Mouse (Mus musculus) lung, postnatal 14 days (tissue): ENCODE data around the gene Slc35f5.
A peak's percentile ranks its signal among the peaks of the same experiment; 100 is the strongest.
"Not testable (repeated sequence)": the region's sequence is repeated elsewhere in the genome, so short reads cannot be mapped to it uniquely, and the experiment has no call there.

ENCODE experiments used
- DNase-seq: peaks from one replicate; pipeline ENCODE4 v3.0.0; 2021

Slc35f5 gene

DNA sequence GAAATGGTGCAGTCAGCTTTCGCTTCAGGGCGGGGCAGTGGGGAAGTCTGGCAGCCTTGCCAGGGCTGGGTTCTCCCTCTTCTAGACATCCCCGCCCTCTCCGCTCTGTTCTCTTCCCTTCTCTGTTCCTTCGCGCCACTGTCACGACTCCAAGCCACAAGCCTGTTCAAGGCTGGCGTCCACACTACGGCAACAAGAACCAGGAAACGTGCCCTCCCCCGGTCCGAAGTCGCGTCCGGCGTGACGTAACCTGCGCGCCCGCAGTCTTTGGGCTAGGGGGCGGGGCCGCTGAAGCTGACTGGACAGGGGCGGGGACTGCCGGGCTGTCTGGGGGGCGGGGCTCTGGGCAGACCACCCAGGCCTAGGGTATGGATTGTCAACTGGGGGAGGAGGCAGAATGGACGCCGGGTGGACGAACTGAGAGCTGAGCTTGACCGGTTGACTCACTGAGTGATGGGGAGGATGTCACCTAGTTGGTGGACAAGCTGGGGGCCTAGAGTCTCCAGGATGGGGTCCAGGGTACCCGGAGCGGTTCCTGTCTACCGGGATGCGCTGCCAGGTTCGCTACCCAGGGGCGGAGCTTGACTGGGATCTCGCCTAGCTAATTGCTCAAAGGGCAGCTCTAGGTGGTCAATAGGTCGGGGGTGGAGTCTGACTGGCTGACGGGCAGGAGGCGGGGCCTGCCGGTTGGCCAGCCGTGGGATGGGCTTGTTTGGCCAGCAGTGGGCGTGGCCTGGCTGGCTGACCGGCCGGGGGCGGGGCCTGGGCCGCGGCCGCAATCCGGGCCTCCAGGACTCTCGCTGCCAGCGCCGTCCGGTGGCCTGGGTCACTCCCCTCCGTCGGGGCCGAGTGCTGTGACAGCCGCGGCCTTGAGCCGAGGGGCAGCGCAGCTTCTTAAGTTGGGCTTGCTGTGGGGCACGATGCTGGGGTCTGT lies at the start of gene Slc35f5:
Slc35f5 (plus strand) TSS at position 337 of the 934 bp plus-strand sequence.
- peak; percentile 98 for DNase-seq

DNA sequence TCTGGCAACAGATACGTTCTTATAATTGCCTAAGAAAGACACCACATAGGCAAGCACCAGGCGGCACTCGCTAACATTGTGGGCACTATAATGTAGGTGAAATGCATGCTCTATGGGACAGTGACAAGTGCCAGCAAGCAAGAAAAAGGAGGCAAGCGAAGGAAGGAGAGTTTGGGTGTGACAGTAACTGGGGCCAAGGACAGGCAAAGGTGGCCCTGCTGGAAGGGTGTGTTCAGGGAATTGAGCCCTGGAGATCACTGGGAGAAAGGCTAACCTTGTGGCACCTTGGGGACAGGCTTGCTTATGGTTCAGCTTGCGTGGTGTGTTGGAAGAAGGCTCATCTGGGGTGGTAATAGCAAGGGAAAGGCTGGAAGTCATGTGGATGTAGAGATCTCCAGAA lies 45.7 kb upstream of the Slc35f5 start:
- DNase-seq: no peak

DNA sequence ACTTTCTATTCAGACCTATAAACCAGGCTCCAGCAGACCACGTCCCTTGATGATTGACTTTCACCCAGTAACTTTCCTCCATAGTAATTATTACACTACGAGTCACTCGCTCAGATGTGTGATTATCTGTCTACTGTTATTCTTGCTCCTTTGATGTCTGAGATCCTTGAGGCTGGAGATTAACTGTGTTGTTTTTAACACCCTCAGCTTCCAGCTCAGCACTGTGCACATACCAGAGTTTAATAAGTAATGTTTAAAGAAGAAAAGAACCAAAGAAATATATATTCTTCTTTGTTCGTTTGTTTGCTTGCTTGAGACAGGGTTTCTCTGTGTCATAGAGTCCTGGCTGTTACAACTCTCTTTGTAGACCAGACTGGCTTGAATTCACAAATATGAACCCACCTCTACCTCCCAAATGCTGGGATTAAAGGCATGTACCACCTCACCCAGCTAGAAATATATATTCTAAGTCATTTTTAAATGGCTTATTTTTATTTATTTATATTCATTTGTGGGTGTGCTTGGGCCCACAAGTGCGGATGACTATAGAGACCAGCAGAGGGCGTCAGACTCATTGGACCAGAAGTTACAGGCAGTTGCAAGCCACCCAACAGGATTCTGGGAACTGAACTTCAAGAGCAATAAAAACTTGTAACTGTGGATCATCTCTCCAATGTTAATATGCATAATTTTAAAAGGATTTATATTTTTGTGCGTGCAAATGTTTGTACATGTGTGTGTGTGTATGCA lies 43.3 kb upstream of the Slc35f5 start:
- DNase-seq: no peak

DNA sequence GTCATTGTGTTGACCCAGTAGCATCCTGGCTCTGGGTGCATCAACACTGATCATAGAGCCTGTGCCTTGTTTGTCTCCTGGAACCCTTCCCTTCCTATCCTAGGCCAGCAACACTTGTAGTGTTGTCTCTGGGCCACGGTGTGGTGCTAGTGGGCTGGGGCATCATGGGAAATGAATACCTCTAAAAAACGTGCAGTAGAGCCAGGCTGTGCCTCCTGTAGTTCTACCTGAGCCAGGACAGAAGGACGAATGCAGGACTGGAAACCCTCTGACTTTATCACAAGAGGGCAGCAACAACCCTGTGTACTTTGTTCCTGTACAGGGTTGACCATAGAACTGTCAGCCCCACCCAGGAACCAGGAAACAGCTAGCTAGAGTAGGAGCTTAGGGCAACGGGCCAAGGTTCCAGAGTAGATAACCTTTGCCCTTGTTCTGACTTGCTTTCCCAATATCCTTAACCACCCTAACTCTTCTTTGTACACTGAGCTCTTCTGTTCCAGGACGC lies 41.2 kb upstream of the Slc35f5 start:
- DNase-seq: peak; percentile 78

DNA sequence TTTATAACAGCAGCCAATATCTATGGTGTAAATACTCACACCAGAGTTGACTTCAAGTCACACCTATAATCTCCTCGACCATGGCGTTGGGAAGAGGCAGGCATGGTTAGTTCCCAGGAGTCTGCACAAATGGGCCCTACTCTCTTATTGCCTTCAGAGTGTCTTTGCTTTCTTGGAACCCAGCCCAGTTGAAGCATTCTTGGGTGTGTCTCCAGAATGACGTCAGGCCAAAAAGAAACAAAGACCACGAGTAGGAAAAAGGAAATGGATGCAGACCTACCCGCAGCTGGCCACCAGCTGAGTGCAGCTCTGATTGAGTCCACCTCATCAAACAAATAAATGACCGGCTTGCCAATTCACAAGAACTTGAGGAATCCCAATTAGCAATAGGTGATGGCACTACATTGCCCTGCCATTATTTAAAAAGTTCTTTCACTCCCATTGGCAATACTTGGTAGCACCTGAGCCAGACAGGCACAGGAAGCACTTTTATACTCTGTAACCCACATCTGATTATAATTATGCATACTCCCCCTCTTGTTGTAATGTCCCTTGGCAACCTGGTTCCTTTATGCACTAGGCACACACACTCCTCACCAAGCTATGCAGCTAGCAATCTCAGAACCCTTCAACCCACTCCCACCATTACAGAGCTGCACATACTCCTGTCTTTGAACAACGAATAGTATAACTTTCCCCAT lies 34.3 kb upstream of the Slc35f5 start:
- DNase-seq: peak; percentile 69

DNA sequence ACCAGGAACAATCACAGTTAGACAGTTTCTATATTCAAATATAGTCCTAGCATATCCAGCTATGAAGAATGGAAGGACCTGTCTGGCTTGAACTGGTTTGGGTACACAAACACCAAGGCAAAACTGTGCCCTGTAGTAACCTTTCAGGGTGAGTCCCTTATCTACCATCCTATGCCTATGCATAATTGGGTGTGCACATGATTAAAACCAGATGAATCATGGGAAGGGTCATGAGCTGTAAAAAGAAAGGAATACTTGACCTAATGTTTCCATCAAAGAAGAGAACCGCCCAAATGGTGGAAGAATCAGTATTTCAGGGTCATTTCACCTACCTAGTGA lies 33.8 kb upstream of the Slc35f5 start:
- DNase-seq: no peak

DNA sequence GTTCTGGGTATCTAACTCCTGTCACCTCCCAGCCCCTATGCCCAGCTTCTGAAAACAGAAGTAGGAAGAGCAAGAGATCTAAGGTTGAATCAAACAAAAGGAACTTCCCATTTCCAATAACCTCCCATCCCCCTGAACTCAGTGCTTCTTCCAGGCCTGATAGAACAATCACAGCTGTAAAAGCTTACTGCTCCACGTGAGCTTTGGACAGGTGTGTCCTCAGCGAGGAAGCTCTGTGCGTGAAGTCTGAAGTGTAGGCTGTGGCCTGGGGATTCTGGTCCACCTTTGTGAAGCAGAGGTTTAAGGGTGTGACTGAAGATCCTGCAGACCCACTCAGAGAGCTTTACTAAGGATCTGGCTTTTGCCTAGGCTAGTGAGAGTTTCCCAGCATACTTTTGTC lies 33.0 kb upstream of the Slc35f5 start:
- no peak for DNase-seq

DNA sequence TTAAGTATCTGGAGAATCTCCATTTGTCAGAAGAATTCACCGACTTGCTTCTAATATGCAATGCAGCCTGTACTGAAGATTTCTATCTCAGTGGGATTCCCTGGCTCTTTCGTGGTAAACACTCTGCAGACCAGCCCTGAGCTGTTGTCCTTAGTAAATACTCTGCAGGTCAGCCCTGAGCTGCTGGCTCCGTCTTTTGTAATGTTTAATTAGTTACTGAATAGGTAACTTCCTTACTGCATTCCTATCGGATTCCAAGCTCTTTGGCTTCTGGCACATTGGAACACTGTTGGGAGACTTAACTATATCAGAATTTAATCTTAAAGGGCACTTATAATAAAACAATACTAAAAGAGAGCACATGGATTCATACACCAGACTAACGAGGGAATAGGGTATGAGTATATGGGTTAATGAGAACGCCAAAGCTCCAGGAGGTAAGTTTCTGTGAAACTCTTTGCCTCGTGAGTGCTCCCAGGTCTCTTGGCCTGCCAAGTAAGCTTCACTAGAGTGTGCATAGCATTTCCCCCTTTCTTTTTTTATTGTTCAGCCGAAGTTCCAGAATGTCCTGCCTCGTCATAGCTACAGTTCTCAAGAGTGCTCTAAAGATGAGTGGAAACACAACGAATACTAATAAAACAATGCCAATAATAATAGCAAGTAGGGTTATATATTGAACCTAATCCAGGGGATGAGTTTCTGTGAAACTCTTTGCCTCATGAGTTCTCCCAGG lies 27.0 kb upstream of the Slc35f5 start:
- DNase-seq: not testable (repeated sequence)

DNA sequence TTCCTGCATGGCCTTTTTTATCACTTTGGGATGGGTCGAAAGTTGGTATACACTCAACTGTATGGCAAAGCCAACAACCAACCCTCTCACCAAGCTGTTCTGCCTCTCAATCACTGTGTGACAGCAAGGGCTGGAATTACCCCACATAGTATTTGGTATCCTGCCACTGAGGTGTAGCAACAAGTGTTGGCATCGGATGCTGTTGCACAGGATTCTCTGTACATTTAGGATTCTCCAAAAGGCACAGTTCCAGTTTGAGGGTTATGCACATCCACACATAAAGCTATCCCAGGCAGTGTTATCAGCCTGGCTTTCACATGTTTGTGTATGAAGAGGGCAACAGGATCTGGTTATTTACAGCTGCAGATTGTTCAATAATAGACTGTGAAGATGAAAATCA lies 23.3 kb upstream of the Slc35f5 start:
- DNase-seq: no peak

DNA sequence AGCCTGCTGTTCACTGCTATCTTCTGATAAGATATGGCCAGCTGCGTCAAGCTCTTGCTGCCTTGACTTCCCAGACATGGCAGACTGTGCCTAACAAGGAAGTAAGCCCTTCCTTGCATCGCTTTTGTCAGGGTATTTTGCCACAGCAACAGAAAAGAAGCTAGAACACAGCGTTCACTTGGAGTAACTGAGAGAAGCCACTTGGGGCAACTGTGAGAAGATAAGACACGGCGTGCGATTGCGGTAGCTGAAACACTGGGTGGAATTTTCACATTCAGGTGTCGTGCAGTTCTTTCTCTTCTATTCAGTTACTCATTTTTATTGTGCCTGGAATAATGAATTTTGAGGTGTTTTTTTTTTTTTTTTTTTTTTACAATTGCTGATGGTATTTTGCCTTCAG lies 22.6 kb upstream of the Slc35f5 start:
- DNase-seq: no peak

DNA sequence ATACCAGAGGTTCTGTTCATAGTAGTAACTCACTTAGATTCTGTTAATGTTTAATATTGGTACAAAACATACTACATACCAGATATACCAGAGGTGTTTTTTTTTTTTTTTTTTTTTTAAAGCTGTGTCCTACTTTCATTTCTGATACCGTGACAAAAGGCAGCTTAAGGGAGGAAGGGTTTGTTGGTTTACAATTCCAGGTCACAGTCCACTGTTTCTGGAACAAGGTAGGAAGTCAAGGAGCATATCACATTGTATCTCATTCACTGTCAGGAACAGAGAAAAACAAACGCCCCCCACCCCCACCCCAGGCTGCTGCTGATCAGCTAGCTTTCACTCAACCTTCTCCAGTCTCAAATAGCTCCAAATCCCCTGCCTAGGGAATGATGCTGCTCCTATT lies 21.1 kb upstream of the Slc35f5 start:
- DNase-seq: no peak

DNA sequence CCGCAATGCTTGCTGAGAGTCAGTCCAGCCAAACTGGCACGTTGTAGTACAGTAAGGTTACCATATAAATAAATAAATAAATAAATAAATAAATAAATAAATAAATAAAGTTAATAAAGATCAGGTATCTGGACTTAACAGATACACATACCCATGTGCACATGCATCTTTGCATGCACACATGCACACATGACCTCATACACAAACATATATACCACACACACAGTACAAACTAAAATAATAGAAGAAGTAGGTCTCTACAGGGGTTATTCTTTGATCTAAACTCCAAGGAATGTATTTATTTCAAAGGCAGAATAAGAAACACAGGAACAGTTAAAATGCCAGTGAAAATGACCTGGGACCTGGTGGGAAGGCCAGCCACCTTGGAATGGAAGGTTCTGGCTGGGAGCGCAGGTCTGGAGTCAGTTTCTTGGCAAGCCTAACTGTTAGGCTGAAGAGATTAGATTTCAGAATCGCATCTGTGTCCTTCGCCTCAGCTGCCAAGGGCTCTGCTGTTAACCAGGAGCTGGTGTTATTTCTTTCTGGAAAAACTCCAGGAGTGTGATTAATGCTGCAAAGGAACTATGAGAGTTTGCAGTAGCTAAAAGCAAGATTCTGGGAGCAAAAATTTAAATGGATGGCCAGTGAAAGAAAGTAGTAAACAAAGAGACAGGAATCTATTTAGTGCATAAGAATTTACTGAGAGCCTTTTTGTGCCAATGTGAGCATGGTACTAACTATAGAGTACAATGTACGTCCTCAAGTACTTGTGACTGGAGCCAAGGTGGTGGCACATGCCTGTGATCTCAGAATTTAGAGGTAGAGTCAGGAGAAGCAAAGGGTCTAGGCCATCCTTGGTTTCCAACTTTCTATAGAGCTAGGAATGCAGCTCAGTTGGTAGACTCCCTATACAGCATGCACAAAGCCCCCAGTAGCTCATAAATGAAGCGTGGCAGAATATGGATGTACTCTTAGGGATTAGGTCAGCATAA lies 18.1 kb upstream of the Slc35f5 start:
- peak; percentile 5 for DNase-seq

DNA sequence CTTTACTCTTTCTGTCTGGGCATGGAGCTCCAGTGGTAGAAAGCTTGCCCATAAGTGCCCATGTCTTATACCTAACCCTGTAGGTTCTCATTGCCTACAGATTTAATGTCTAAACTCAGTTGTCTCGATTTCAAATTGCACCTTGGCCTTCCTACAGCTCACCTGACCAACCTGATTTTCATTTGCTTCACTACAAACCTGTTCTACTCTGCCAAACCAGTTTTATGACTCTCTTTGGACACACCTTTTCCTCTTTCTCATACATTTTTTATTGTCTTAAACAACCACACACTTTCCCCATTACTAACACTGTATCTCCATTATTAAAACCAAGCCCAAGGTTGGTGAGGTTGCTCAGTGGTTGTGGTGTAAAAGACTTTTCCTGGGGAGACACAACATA lies 10.5 kb upstream of the Slc35f5 start:
- DNase-seq: no peak

DNA sequence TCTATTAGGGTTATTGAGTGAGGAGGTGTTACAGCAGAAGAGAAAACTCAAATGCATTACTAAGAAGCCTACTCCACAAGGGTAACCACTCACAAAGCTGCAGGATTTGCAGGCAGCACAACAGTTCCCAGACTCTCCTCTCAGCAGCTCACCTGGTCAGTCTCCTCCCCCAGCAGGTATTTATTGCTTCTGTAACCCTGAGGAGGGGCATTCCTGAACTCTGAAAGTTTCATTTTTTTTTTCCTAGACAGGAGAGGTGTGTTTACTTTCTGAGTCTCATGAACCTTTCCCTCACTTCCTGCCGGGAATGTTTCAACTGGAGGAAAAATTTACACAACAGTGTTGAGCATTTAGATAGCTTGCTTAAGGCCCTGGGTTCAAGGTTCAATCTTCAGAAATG lies 10.0 kb upstream of the Slc35f5 start:
- DNase-seq: no peak

DNA sequence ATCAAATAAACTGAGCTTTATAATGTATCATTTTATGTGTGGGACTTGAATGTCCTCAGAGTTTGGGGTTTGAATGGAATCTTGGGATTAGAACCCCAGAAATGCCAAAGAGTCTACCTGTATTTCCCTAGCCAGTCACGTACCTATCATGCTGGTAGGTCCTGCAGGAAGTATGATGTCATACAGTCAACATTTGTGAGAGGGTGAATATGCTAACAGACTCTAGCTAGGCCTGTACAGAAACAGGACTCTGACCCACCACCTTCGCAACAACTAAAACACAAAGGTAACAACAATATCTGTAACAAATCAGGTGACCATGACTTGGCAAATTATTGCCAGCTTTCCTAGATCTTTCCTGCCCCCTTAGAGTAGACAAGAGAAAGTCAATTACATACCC lies 8.8 kb upstream of the Slc35f5 start:
- DNase-seq: no peak

DNA sequence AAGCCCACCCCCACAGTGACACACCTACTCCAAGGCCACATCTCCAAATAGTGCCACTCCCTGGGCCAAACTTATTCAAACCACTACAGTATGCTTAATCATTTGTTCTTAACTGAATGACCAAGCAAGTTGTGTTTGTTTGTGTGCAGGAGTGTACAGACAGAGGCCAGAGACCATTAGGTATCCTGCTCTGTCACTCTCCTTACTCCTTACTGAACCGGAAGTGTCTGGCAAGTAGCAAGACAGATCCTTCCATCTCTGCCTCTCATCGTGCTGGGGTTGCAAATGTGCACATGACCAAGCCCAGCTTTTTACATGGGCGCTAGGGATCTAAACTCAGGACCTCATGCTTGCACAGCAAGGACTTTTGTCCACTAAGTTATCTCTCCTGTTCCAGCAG lies 1.1 kb upstream of the Slc35f5 start:
- no peak for DNase-seq

DNA sequence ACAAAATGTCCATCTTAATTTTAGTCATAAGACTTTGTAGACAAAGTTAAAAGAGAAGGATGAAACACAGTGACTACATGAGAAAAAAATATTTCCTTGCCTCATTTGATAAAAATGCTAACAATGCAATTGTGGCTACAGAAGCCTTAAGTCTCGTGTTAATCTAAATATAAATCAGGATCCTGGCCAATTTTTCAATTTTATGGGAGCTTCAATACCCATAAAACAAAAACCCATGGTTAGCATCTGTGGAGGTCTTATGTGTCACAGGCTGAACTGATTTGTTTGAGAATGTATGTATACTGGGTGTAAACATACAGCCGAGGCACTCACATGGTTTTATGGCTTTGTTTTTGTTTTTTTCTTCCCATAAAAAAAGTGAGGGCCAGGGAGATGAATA lies 674 bp upstream of the Slc35f5 start:
- DNase-seq: no peak

DNA sequence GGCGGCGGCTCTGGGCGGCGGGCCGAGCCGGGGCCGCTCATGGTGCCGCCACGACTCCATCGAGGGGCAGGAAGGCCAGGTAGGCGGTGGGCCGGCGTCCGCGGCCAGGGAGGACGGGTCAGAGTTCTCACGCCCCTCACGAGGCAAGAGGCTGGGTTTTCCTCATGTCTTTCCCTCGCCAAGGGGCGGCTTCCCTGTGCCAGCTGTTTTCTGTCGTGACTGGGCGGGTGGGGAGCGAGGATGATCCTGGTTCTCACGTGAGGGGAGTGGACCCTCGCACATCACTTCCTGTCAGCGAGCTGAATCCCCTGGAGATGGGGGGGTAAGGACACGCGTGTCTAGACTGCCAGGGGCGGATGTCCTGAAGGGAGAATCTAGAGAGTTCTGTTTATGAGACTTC lies 811 bp downstream of the Slc35f5 start:
- DNase-seq: peak; percentile 63

DNA sequence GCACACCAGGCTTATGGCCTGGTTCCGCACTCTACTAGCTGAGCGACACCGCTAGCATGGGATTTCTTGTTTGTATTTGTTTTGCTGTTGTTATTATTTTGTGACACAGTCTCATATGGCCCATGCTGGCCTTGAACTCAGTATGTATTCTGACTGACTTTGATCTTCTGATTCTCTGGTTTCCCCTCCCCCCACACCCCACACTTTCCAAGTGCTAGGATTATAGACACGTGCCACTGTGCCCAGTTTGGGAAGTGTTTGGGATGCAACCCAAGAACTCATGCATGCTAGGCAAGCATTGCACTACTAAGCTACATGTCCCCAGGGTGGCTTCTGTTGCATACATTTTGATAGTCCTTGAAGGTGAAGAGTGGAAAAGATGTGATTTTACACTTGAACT lies 1.4 kb downstream of the Slc35f5 start:
- no peak for DNase-seq

DNA sequence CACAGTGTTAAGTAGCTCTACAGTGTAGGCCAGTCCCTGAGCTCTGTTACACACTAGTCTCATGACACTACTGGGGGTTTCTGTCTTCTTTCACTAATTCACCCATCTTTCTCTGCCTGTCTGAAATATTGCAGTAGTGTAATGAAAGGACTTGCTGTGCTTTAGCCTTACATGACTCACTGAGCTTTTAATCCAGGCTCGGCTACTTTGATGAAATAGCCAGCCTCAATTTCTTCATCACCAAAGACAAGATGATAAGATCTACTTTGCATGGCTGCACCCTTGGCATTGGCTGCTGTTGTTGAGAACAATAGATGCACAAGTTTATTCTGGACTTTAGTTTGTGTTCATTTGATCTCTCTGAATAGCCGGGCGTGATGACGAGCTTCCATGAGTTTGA lies 7.7 kb downstream of the Slc35f5 start:
- DNase-seq: peak; percentile 18

DNA sequence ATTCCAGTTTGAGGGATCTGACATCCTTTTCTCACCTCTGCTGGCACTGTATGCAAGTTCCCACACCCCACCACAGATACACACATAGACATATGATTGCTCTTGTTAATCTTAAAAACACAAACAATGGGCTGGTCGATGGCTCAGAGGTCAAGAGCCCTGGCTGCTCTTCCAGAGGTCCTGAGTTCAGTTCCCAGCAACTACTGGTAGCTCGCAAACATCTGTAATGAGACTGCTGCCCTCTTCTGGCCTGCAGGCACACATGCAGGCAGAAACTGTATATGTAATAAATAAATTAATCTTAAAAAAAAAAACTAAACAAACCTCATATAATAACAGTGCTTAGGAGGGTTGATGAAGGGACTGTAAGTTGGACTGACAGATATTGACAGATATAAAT lies 13.8 kb downstream of the Slc35f5 start:
- peak; percentile 27 for DNase-seq
